Mouse (Mus musculus): ENCODE results near the gene Bri3bp.
A peak's percentile ranks its signal among the peaks of the same experiment; 100 is the strongest.
"Not testable (repeated sequence)": the region's sequence is repeated elsewhere in the genome, so short reads cannot be mapped to it uniquely, and the experiment has no call there.

The Bri3bp gene

DNA sequence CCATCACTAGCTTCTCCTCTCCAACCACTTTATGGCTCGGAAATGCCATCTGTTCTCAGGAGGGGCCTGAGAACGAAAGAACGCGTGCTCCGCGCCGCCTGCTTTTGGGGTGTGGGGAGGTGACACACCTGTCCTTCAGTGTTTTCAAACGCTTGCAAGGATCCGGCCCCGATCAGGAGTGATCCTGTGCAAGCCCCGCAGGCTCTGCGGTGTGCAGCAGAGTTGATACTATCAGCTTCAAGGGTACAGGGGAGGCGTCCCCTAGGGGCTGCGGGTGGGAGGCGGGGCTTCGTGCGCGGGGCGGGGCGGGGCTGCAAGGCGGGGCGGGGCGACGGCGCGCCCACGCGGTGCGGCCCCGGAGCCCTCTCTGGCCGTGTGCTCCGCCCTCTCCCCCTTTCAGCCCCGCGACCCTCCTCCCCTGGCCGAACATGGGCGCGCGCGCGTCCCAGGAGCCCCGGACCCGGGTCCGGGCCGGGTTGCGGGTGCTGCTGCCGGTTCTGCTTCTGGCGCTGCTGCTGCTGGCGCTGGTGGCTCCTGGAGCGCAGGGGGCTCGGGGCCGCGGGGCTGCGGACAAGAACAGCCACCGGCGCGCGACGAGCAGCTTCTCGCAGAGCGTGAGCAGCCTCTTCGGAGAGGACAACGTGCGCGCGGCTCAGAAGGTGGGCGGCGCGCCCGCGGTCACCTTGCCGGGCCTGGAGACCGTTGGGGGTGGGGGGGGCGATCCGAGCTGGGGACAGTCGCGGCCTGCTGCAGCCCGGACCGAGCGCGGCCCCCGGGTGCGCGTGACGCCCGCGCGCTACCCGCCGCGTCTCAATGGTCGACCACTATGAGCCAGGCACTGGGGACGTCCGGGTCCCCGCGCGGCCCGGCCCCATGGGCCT, at the start of gene Bri3bp:
TSS of gene Bri3bp (plus strand) at position 335 of the 881 bp plus-strand sequence.
- DNase-seq (ENCODE audit: low spot score in 2 of 2): peak in 1 of 2 experiments; percentile 37

DNA sequence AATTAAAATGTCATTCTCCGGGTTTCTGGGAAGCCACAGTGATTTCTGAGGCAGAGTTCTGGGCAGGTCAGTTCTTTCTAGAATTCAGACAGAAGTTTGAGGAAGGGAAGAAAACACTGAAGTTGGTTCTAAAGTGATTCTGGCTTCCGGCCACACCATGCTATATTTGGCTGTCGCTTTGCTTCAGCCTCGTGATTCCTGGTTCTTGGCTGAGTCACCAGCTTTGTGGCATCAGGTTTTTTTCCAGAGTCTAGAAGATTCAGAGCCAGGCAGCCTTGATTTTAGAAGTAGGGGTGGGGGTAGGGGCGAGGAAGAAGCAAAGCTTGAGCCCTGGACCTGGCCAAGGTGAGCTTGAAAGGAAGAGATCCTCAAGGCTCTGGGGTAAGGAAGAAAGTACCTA, 49.8 kb upstream of the Bri3bp start:
- DNase-seq (ENCODE audit: low spot score in 2 of 2): peak; percentile 73 to 79

DNA sequence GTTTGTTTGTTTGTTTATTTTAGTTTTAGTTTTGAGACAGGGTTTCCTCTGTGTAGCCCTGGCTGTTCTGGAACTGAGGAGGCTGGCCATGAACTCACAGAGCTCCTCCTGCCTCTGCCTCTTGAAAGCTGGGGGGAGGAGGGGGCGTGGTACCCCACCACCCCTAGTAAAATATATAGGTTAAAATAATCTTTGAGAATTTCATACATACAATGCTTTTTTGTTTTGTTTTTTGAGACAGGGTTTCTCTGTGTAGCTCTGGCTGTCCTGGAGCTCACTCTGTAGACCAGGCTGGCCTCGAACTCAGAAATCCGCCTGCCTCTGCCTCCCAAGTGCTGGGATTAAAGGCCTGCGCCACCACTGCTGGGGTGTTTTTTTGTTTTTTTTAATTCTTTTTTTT, 49.2 kb upstream of the Bri3bp start:
- not testable (repeated sequence) for DNase-seq (ENCODE audit: low spot score in 2 of 2)

DNA sequence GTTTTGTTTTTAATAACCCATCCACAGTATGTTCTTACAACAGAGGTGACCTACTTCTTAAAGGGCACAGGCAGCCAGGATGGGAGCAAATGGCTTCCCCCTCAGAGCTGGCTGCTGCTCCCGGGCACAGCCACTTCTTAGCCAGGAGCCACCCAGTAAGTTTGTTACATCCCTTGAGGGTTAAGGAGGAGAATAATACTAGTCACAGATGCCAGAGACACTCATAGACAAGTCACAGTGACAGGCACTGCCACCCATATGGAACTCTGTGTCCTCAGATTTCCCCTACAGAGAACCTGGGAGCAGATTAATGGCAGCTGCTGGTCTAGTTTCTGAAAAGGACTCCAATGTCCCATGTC, 48.8 kb upstream of the Bri3bp start:
- DNase-seq (ENCODE audit: low spot score in 2 of 2): no peak

DNA sequence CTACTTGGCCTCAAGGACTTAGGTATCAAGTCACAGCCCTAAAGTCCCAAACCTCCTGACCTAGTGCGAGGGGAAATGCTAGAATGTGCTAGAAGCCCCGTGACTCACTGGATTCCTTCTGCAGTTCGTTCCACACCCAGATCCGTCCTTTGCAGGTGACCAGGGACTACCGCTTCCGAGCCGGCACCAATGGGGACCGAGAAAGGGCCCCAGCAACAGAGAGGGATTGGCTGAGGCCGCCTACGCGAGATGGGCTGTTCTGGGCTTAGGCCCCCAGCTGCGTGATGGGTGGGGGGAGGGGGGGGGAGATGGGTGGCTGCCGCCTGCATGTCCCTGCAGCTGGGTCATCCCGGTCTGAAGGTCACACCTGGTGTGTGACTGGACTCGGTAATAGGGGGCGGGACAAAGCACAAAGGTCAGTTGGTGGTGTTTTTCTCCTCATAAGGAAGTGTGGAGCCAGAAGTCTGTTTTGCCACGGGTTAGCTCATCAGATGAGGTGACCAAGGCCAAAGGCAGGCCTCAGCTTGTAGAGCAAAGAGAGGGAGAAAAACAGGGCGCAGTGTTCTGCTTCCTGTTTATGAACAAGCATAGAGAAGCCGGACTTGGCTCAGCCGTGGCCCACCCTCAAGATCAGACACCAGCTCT, 48.3 kb upstream of the Bri3bp start:
- DNase-seq (ENCODE audit: low spot score in 2 of 2): peak; percentile 91 to 96

DNA sequence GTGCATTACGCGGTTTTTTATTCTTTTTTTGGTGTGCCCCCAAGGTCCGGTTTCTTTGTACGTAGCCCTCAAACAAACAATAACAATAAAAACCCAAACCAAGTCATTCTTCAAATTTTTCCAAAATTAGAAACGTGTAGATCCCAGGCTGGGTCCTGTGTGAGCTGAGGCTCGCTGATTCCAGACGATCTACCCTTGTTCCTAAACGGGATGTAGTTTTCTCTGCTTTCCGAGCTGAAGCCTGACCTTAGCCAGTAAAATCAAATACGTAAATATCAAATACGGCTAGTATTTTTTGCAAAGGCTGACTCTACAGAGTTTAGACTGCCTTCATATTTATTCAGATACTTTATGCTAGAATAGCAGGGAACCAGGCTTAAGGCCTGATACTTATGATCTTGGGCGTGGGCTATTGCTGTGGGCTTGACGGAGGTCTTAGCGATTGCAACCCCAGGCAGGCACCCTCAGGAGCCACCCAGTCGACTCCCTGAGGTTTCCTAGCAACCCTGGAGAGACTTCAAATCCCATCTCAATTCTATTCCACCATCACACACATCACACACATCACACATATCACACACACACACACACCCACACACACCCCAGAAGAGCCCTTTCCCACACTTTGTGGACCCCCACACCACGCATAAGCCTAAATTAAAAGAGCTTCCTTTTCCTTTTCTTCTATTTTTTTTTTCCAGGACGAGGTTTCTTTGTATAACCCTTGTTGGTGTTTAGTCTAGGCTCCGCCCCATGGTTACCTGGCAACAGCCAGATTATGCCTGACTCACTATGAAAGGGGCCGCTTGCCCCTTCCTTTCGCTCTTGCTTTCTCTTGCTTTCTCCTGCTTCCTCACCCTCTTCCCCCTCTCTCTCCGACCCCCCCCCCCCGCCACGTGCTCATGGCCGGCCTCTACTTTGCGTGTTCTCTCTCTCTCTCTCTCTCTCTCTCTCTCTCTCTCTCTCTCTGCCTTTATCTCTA, 47.5 kb upstream of the Bri3bp start:
- DNase-seq (ENCODE audit: low spot score in 2 of 2): peak in 1 of 2 experiments; percentile 70

DNA sequence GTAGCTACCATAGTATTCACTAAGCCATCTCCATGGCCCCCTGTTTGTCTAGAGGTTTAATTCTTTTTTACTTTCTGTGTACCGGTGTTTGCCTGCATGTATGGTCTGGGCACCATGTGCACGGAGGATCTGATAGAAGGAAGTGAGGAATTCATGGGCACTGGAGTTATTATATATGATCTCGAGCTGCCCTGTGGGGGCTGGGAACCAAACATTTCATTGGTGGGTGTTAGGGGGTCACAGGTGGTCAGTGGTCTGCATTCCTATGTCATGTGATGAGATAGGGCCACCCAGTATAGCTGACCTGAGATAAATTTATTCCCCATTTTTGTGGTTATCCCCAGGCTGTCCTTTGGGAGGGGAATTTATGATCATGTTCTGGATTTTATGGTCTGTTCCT, 46.4 kb upstream of the Bri3bp start:
- DNase-seq (ENCODE audit: low spot score in 2 of 2): no peak

DNA sequence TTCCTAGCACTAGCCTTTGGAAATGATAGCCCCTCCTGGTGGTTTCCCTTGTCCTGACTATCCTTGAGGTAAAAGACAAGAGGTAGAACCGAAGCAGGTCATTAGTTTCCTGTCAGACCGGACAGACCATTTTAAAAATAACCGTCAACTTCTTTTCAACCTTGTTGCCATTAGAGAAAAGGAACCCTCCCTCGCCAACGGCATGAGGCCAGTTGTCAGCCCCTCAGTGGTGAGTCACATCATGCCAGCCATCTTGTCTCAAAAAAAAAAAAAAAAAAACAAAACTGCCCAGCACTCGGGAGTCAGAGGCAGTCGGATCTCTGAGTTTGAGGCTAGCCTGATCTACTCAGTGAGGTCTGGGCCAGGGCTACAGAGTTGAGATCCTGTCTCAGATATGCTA, 40.5 kb upstream of the Bri3bp start:
- no peak for DNase-seq (ENCODE audit: low spot score in 2 of 2)

DNA sequence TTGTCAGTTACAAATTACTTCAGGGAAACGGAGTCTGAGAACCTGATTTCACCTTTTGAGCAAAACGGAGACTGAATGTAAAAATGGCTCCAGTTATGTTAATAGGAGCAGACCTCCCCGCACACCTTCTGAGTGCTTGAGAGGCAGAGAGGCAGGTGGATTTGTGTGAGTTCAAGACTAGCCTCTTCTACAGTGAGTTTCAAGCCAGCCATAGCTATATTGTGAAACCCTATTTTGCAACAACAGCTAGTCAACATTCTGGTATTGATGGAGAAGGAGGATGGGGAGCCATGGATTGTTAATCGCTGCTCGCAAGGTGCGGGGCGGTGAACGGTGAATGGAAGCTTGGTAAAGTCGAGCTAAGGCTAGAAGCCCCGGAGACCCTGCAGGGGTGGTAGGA, 38.9 kb upstream of the Bri3bp start:
- DNase-seq (ENCODE audit: low spot score in 2 of 2): no peak

DNA sequence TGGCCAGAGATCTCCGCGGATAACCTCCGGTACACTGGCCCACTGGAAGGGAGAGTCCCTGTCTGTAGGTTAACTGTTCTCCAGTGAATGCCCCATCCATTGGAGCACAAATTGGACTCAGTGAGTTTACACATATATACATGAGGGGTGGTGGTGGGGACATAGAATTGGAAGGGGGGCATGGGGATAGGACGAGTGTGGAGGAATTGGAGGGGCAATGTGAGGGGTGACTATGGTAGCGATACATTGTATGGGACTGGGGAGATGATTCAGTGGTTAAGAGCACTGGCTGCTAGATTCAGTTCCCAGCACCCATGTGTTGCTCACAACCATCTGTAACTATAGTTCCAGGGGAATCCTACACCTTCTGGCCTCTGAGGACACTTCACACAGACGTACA, 38.4 kb upstream of the Bri3bp start:
- no peak for DNase-seq (ENCODE audit: low spot score in 2 of 2)

DNA sequence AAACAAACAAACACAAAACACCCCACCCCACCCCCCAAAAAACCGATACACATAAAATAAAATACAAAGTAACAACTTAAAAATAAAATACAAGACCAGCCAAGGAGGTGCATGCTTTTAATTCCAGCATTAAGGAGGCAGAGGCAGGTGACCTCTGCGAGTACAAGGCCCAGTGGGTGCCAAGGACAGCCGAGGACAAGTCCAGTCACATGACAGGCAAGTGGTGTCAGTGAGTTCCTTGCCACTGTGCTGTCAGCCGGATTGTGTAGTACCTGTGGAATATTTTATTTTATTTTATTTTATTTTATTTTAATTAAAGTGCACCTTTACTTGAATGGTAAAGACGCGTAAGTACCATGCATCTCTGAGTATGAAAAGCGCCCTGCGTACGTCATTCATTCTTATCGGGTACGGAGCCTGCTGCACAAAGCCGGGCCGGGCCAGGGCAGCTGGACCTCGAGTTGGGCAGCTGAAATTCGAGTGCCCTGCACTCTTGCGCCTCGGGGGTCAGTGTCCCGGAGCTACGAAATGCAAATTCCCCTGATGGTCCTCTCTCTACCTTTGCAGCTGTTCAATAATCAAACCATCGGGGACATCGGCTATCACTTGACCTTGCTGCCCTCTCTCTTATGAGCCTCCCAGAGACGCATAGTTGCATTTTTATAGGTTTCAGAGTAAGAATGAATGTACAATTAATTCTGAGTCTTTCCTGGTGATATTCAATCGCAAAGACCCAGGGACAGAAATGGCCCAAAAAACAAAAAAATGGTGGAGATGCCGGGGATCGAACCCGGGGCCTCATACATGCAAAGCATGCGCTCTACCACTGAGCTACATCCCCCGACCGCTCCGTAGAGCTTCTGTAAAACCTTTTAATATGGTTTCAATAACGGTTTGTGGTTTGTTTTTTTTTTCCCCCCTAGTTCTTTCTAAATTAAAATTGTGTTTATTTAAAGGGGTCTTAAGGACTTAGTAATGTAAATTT, 37.6 kb upstream of the Bri3bp start:
- peak in 1 of 2 experiments; percentile 77 for DNase-seq (ENCODE audit: low spot score in 2 of 2)

DNA sequence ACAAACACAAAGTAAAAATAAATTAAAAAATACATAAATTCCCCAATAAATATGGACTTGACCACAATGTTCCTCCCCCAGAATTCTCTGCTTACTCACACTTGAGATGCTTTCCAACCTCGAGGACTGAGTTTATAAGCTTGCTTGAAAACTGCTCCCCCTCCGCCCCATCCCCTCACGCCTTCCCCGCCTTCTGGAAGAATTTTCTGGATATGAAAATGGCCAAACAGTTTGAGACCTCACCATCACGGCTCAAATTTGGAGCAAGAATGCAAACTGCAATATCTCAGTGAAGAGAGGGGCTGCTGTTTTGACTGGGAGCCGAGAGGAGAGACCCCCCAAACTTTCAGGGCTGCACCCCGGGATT, 36.8 kb upstream of the Bri3bp start:
- no peak for DNase-seq (ENCODE audit: low spot score in 2 of 2)

DNA sequence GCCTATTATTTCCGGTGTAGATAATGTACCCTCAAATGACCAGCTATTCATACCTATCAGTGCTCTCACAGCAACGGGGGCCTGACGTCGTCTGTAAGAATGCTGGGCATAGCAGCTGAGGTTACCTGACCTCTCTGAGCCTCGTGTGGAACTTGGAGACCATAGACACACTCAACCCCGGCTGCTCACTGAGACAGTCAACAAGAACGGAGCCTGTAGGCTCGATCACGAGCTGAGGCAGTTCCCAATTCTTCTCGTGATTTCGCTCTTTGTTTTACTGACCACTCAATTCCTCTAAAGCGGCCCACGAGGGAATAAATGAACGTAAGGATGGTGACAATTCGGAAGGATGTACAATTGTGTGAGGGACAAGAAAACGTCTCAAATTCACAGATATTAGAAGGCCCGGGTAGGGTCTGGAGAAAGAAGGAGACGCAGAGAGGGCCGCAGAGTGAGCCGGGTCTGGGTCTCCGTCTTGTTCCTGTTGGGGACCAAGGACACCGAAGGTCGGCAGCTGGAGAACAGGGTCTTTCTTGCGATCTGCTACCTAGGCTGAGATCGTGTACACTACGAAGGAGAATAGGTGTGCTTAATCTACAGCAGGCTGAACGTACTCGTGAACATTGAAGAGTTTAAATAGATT, 36.3 kb upstream of the Bri3bp start:
- DNase-seq (ENCODE audit: low spot score in 2 of 2): peak; percentile 49 to 70

DNA sequence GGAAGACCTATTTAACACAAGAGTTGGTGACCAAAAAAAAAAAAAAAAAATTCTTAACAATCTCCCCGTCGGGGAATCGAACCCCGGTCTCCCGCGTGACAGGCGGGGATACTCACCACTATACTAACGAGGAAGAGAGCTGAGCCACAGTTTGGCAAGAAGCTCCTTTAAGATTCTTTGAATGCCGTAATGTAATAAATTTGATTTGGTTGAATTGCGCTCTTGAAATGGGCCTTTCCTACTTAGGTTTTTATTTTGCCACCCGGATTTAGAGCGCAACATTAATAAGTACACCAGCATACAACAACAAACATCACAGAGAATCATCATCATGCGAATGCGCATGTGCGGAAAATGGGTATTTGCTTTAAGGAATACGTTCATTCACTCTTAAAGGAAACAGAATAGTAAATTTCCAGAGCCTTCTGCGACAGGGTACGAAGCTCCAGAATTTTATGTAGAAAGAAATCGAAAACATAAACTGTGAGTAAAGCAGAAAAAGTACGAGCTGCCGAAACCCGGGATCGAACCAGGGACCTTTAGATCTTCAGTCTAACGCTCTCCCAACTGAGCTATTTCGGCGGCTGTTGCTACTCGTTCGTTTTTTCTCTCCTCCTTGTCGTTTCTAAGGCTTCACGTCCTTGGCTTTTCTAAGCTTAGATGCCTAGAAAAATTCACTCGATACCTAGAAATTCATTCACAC, 35.7 kb upstream of the Bri3bp start:
- peak; percentile 83 to 93 for DNase-seq (ENCODE audit: low spot score in 2 of 2)

DNA sequence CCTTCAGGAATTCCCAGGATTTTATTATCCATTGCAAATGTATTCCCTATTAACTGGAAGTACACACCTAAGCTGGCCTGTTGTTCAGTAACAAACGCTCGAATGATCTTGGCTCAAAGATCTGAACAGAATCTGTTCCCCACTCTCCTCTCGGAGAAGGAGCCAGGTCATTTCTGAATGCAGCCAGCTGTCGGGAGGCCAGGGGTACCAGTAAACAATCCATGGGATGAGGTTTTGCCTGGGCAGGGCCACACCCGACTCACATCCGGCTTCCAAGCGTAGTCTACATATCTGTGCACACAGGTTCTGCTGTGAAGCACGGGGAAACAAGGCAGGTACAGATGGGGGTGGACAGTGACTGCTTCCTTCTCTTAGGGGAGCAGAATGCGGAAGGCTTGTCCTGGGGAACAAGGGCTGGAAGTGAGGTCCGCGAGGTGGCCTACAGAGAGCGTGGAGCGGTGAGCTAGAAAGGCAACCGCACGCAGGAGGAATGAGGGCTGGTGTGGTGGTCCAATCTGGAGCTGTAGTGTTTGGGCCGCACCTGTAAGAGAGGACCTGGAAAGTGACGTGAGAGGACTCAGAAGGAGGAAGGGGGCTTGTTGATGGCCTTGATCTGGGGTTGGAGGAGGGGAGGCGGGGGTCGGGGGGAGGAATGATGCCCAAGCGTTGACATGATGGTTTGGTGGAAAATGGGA, 34.9 kb upstream of the Bri3bp start:
- peak; percentile 46 to 59 for DNase-seq (ENCODE audit: low spot score in 2 of 2)

DNA sequence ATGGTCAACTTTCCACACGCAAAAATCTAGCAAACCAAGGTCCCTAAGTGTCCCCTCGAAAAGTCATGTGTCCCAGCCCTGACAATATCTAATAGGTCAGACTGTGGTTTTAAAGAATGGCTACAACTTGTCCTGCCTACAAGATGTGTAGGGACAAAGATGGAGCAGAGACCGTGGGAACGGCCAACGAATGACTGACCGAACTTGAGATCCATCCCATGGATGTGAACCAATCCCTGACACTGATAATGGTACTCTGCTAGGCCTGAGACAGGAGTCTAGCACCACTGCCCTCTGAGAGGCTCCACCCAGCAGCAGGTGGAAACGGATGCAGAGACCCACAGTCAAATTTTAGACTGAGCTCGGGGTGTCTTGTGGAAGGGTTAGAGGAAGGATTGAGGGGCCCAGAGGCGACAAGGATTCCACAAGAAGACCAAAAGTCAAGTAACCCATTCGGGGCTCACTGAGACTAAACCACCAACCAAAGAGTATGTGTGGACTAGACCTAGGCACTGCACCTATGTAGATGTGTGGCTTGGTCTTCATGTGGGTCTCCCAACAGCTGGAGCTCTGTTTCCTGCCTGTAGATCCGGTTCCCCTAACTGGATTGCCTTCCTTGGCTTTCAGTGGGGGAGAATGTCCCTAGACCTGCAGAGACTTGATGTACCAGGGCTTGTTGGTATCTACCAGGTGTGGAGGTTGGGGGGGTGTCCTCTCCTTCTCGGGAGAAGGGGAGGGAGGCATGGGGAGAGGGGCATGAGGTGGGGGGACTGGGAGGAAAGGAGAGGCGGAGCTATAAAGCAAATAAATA, 34.1 kb upstream of the Bri3bp start:
- no peak for DNase-seq (ENCODE audit: low spot score in 2 of 2)

DNA sequence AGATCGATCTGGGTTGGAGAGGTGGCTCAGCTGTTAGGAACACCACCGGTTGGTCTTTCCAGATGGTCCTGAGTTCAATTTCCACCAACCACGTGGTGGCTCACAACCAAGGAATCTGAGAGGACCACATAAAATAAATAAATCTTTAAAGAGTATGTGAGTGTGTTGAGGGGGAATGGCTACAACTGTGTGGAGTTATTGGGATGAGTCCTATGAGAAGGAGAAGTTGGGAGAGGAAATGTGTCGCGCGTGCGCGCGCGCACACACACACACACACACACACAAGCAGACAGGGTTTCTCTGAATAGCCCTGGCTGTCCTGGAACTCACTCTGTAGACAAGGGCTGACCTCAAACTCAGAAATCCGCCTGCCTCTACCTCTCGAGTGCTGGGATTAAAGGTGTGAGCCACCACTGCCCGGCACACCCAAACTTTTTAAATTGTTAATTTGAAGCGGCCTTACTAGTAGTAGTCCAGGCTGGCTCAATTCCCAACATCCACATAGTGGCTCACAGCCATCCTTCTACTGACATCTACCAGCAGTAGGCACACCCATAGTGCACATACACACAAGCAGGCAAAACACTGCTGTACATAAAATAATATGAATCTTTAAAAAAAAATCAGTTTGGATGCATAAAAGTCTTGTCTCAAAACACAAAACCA, 33.3 kb upstream of the Bri3bp start:
- no peak for DNase-seq (ENCODE audit: low spot score in 2 of 2)

DNA sequence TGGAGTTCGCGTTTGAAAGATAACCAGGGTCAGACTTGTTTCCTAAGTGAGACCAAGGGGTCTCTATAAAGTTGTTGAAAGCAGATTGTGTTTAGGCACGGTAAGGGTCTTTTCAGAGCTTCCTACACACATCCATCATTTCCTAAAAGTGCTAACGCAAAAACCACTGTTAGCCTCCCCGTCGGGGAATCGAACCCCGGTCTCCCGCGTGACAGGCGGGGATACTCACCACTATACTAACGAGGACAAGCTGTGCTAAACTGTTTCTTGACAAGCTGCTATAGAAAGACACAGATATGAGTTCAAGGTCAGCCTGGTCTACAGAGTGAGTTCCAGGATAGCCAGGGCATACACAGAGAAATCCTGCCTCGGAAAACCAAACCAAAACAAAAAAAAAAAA, 32.5 kb upstream of the Bri3bp start:
- peak; percentile 81 to 90 for DNase-seq (ENCODE audit: low spot score in 2 of 2)
